Mouse (Mus musculus): ENCODE data around the gene Lcor.

GRCm38 (mm10) chr19:41466475-41466874 lies 16.0 kb upstream of the Lcor start:
- no peak for TF ChIP-seq CTCF (IDR thresholded peaks at IDR 0.05; ENCODE audit: borderline replicate concordance, control insufficient read depth, extremely low read depth, insufficient read depth, low read length, poor library complexity)
- TF ChIP-seq POLR2A (IDR thresholded peaks at IDR 0.05; ENCODE audit: control insufficient read depth, extremely low read depth, insufficient read depth, low read length, poor library complexity): no peak

All from thymus, adult 2 months (tissue).